Mouse (Mus musculus): ENCODE results near the gene Gtsf1l.
"Not testable (repeated sequence)": the region's sequence is repeated elsewhere in the genome, so short reads cannot be mapped to it uniquely, and the experiment has no call there.

Gtsf1l gene

DNA sequence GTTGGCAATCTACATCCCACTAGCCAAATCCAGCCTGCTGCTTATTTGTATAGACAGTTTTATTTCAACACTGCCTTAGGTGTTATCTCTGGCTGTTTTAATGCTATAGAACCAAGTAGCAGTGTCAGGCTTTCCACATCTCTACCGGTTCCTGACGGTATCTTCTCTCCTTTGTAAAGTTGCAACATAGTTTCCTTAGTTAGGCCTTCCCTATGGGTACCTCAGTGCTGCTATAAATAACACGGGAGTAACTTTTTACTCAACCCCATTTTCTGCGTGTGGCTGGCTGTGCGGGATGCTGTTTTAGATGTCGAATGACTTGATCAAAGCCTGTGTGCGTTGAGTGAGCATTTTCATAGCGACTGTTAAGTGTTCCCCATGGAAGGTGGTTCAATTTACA, 1.1 kb downstream of the Gtsf1l start:
- DNase-seq (ENCODE audit: low spot score) = no peak

DNA sequence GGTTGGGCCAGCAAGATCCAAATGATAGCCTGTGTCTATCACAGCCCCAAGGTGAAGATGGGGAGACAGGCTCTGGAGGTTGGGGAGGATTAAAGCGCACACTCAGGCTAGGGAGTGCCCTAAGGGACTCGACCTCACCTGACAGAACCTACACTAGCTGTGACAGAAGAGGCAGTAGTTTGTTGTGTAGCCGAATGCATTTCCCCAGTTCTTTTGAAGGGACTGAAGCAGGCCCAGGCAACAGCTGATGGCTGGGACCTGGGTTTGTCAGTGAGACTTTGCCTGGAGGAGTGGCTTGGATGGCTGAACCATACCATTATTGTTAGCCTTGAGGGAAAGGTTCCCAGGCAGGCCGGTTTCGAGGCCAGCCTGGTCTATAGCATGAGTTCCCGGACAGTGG, 2.6 kb downstream of the Gtsf1l start:
- no peak for DNase-seq (ENCODE audit: low spot score)

DNA sequence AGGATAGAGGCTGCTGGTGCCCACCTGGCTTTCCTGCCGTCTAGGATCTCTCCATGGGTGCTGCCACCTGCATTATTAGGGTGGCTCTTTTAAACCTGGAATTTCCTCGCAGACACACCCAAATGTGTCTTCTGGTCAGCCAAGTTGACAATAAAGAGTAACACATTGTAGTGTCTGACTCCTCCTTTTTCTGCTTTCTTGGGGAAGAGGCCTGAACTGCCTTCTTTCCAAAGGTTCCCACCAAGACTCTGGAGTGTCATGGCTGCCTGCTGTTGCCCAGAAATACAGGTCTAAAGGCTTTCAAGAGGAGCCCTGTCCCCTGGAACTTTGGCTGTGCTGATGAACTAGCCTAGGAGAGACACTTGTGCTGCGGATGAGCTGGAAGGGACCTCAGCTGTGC, 3.1 kb downstream of the Gtsf1l start:
- no peak for DNase-seq (ENCODE audit: low spot score)

DNA sequence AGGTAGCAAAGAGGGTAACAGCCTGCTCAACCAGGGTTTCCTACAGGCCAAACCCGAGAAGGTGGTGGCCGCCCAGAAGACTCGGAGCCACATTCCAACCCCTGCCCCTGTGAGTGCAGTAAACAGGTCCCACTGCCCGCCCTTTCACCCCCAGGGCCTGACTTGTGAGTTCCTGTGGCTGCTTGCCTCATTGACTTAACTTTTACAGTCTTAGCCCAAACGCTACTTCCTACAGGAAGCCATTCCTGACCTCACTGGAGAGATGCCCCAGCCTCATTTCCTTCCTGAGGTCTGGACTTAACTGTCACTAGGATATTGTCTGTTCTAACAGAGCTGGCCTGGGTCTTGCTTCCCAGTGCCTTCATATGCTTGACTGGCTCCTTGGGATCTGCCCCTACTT, 5.1 kb downstream of the Gtsf1l start:
- DNase-seq (ENCODE audit: low spot score) = no peak

DNA sequence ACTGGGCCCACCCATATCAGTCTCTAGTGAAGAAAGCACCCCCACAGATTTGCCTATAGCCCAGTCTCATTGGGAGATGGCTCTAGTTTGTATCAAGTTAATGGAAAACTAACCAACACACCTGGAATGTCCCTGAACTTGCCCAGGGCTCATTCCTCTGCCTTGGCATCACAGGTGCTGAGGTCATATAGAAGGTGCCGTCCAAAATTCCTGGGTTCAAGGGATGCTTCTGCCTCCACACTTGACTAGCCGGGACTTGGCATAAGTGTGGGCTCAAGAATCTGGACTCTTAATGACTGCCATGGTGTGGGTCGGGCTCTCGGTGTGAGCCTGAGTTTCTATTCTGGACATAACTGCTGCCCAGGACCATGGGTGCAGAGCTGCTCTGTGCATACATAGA, 8.6 kb downstream of the Gtsf1l start:
- no peak for DNase-seq (ENCODE audit: low spot score)

DNA sequence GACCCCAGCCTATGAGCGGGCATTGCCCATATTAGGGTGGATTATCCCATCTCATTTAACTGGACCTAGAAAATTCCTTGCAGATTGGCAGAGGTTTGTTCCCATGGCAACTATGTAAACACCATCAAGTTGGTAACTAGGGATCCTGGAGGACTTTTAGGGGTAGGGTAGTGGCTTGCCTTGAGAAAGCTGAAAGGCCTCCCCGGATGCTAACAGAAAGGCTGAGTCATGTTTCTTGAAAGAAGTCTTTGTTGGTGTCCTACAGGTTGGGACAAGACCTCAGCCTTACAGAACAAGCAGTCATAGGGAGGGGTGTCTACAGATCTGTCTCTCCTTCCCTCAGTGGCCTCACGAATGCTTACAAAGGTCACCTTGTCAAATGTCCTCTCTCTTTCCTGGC, 12.4 kb downstream of the Gtsf1l start:
- DNase-seq (ENCODE audit: low spot score) = no peak

DNA sequence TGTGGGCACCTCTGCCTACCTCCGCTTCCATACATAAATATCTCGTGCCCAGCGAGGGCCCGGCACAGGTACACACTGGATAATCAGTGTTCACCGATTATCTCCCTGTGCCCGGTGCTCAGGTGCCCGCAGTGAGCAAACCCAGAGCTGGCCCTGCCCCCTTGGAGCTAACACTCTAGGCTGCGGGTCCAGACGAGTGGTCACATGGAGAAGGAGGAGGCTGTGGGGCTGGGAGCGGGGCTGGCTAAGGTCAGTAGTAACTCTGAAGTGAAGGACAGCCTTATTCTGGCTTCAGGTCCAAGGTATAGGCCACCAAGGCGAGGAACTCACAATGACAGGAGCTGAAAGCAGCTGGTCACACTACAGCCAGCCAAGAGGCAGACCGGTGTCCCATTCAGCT, 12.8 kb downstream of the Gtsf1l start:
- no peak for DNase-seq (ENCODE audit: low spot score)

DNA sequence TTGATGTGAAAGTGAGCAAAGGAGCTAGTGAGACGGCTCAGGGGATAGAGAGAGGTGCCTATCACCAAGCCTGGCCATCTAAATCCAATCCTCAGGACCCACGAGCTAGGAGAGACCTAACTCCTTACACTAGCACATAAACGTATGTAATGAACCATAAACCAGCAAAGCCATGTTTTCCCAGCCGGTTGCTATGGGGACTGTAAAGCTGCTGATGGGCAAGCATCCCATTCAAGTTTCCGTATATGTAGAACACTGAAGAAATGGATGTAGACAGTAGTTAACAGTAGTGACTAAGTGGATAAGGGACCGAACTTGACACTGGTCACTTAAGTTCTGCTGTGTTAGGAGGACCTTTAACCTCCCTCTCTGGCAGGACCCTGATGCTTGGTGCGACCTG, 13.6 kb downstream of the Gtsf1l start:
- DNase-seq (ENCODE audit: low spot score) = no peak

DNA sequence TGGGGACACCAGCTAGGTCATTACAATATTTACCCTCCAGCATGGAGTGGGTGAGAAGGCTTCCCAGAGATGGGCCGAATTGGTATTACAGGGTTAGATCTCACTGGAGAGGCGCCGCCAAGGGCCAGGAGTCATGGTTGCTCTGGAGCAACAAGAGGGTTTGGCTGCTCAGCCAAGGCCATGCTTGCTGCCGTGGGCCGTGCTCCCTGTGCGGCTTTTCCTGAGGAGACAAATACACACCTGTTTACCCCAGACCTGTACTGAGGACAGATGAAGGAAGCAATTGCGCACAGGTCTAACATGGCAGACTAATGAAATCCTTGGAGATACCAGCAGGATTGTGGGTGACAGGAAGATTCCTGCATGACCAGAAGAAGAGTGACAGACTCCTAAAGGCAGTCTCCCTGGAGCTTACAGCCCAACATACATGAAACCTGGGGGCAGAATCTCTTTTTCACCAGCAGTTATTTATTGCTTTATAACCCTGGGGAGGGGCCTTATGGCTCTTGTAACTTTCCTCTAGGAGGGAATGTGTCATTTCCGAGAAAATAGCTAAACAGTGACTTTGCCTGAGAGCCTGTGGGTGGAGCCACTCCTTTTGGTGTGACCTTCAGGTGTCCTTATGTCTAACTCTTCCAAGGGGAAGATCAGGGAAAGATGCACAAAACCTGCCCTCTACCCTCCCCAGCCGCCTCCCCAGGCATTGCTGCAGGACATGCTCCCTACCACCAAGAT, 14.5 kb downstream of the Gtsf1l start:
- no peak for DNase-seq (ENCODE audit: low spot score)

DNA sequence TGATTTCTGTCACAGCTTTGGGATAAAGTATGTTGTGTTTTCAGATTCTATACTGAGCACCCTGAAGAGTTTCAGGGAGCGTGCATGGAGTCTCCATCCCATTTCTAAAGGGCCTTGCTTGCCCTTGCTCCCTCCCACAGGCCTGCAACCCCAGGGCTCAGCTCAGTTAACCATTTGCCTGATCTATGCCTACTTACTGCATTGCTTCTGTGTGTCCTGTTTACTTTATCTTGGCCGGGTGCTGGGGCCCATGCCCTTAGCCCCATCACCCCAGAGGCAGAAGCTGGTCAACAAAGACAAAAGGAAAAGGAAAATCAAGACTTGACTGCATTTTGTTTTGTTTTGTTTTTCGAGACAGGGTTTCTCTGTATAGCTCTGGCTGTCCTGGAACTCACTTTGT, 16.1 kb downstream of the Gtsf1l start:
- DNase-seq (ENCODE audit: low spot score) = no peak

DNA sequence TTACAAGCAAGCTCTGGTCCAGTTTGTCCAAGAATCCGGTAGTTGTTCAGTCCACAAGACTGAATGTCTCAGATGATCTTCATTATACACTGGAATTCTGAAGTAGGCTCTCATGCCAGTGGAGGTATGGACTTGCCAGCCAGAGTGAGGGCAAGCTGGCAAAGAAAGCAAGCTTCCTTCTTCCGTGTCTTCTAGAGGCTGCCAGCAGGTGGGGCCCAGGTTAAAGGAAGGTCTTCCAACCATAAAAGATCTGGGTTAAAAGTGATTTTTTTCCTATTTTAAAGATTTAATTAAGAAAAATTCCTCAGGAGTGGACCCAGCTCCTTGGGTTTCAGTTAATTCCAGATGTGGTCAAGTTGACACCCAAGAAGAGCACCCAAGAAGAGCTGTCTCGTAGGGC, 17.4 kb downstream of the Gtsf1l start:
- DNase-seq (ENCODE audit: low spot score) = no peak

DNA sequence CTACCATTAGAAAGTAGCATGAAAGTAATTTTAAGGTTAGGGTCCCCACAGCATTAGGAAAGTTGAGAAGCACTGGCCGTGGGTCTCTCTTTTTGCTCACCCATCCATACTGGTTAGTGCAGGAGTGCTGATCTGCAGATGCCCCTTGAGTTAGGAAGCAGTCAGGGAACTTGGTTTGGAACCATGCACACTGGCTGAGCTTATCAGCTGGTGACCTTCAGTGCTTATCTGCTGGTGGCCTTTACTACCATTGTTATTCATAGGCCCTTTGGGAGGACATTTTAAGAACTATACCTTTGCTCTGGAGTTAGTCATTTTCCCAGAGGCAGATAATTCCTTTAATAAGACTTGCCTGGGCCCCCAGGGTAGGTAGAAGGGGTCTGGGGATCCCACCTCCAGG, 20.4 kb downstream of the Gtsf1l start:
- DNase-seq (ENCODE audit: low spot score) = no peak

DNA sequence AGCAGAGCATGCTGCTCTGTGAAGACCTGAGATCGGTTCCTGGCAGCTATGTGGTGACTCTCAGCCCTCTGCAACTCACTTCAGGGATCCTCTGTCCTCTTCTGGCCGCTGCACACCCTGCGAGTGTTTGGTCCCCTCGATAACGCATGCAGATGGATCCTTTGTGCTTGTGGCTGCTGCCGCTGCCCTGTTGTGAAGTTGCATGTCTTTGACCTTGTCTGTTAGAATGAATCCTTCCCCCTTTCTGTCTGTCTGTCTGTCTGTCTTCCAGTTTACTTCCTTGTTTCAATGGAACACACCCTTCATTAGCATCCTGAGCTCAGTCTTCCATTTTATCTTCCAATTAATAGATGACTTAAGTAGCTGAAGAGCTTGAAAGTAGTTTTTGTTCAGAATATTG, 21.3 kb downstream of the Gtsf1l start:
- DNase-seq (ENCODE audit: low spot score) = no peak

DNA sequence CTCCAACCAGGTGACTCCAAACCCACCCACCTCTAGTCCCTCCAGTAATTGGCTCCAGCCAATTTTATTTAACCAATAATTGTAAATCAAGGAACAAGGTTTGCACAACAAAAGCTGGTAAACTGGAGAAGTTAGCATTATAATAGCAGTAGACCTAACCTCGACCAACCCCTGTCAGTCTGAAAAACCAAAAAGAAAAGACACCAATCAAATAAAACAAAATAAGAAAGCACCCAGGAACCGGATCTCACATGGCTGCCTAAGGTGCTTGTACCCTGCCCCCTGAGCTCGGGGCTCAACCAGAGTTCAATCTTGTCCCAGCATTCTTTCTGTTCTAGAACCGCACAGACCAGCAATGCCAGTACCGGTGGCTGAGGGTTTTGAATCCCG, 25.5 kb downstream of the Gtsf1l start:
- DNase-seq (ENCODE audit: low spot score) = no peak

DNA sequence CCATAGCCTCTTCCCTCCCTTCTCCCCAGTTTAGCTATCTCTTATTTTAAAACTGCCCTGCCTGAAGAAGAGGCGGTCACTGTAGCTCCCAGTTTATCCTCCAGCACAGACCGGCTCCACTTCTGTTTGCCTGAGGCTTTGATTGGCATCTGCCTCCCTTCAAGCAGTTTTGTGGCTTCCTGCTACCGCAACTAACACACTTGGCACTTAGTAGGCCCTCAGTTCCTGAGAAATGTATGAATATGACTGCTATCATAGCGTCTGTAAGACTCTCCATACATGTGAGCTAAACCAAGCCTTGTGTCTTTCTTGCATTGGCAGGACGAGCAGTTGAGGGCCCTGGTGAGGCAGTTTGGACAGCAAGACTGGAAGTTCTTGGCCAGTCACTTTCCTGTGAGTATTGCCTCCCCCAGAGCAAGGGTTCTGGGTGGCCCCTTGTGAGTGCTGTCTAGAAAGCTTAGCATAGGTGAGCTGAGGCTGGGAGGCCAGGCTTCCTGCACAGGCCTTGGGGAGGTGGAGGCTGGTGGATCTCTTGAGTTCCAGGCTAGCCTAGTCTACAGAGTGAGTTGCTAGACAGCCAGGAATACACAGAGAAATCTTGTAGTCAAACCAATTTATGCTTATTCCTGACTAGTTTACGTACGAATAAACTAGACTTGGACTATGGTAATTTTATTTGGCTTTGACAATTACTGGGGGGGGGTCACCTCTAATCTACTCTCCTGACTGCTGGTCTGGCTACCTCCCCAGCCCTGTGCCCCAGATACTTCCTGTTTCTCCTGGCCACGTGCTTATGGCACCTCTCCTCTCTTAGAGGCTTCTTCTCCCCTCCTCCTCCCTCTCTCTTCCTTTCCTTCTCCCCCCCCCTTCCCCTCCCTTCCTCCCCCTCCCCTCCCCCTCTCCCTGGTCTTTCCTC, 26.2 kb downstream of the Gtsf1l start:
- no peak for DNase-seq (ENCODE audit: low spot score)

DNA sequence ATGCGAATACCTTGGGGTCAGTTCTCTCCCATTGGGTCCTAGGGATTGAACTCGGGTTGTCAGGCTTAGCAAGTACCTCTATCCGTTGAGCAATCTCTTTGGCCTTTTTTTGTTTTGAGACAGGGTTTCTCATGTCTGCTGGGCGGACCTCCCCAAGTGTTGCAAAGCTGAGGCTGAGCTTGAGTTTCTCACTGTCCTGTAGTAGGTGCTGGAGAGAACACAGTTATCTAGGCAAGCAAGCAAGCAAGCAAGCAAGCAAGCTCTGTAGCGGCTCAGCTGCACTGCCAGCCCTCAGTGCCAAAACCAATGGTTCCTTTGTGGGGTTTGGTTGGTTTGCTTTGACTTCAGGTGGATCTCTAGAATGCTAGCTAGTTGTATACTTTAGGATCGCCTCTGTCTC, 27.0 kb downstream of the Gtsf1l start:
- no peak for DNase-seq (ENCODE audit: low spot score)

DNA sequence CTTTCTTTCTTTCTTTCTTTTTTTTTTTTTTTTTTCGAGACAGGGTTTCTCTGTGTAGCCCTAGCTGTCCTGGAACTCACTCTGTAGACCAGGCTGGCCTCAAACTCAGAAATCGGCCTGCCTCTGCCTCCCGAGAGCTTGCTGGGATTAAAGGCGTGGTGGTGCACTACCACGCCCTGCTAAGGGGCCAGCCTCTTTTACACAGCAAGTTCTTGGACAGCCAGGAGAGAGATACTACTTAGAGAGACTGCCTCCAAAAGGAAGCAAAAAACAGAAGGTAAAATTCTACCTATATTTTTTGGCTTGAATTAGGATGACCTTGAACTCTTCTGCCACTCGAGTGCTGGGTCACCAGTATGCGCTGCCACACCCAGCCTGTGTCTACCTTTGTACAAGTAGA, 28.7 kb downstream of the Gtsf1l start:
- not testable (repeated sequence) for DNase-seq (ENCODE audit: low spot score)

DNA sequence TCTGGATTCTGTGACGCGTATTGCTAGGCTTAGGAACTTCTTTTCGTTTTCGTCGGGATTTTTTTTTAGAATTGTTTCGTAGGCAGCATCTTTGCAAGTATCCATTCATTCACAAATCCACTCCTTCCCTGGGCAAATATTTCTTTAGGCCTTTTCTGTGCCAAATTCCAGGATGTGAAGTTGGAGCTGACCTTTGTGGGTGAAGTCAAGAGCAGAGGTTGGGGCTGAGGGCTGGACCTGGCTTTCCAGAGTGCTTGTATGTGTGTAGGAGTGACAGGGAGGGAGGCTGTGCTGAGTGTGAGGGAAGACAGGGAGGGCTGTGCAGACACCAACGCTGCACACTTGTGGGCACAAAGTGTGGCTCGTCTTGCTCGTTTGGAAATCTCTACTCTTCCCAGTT, 31.1 kb downstream of the Gtsf1l start:
- DNase-seq (ENCODE audit: low spot score) = no peak

DNA sequence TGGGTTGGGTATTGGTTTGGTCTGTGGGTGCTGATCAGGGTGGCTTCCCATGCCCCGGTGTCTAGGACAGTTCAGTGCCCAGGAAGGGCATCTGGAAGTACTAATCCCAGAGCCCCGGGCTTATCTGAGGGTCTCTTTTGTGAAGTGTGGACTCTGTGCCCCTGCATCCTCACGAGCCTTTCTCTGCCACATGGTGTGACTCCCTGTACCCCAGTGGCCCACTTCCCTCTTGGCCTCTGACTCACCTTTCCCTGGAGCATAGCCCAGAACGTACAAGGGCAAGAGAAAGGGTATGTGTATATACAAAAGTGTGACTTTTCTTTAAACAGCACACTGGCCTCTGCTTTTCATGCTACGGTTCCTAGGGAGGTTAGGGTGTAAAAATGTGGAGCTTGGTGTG, 31.9 kb downstream of the Gtsf1l start:
- DNase-seq (ENCODE audit: low spot score) = no peak

DNA sequence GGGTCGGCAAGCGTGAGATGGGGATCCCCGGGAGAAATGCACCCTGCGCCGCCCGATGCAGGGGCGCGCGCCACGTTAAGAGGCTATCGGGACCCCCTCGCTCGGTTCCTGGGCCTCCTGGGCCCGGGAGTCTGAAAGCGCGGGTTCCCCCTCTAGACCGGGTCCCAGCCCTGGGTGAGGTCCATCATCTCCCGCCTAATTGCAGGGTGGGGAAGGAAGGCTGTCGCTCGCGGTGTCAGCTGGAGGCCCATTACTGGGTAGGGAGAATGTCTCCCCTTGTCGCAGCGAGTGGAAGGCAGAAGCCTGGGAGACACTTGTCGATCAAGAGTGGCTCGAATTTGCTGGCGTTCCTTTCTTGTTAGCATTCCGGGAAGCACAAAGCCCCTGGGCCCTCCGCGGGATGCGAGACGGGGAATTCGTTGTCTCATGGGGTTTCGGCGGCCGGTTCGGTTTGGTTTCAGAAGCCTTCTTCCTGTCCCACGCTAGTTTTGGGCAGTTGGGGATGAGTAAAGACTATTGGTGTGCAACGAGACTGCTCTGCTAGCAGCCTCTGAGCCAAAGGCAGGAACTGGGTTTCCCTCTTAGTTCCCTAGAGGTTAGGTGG, 32.7 kb downstream of the Gtsf1l start:
- no peak for DNase-seq (ENCODE audit: low spot score)

DNA sequence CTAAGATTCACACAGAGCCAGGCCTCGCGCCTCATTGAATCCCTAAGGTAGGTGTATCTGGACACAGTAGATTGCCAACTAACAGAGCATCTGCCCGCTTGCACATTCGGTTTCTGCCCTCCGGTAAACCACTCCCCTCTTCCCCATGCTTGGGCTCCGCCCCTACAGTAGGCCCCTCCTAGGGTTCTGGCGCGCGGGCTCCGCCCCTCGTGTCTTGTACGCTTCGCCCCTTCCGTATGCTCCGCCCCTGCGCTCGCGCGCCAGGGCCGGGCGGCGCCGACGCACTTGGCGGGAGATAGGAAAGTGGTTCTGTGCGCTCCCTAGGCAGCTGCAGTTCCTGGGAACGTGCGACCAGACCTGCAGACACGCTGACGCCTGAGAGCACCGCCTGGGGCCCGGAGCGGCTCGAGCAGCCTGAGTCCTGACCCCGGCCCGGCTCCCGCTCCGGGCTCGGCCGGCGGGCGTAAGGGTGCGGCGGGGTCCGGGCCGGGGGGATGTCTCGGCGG, 33.3 kb downstream of the Gtsf1l start, which contains the start of gene Mybl2:
Mybl2 (plus strand) TSS at position 353 of the 506 bp plus-strand sequence.
- peak; percentile 62 for DNase-seq (ENCODE audit: low spot score)

DNA sequence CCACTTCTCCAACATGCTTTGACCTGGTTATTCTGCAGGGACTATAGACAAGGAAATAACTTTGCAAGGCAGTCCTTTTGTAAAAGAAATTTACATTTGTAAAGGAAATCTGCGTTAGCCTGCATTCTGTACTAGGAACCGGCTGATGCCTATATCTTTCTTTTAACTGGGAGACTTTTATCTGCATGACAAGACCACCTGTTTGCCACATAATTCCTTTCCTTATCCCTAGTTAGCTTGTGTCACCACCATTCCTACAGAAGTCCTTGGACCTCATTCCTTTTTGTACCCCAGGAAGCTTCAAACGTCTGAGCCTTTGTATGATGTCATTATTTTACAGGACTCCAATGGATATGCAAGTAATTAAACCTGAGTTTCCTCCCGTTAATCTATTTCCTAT, 34.8 kb downstream of the Gtsf1l start:
- DNase-seq (ENCODE audit: low spot score) = no peak

DNA sequence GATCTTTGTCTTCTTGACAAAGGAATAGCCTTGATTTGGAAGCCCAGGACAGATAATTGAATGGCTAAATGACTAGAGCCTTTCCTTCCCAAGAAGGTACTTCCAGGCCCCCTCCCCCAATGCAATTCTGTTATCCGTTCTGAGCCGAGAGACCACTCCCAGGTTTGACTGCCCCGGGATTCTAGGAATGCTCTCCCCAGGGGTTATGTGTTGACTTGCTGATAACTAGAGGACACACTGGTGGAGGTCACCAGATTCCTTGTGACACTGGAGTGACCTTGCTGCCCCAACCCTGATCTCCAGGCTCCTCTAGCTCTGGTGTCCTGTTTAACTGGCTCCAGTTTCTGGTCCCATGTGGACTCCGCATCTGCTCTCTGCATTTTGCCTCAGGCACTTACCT, 35.6 kb downstream of the Gtsf1l start:
- DNase-seq (ENCODE audit: low spot score) = no peak

Measured in urinary bladder, postnatal 10 days (tissue).